Mouse (Mus musculus) lung, embryonic 14.5 days (tissue): ENCODE data around the gene Map3k9. TPM values are rescaled to one million over a fixed set of nuclear protein-coding genes. Genes with fewer than 3 reads are reported as not detected.
A peak's percentile ranks its signal among the peaks of the same experiment; 100 is the strongest.

Experiments
- ATAC-seq: fragments of 200-750 bp; cut with Nextera tagmentation; 2 replicates; pipeline ENCODE4 v1.8.0; 2017; ENCODE audit warnings: mild to moderate bottlenecking, moderate TSS enrichment, moderate library complexity; ENCODE audit not compliant: insufficient read depth
- DNase-seq: peaks from one replicate; pipeline ENCODE4 v3.0.0-alpha.2; 2015
- H3K27ac ChIP-seq: fragments of 300-500 bp; sonication (generic); 2 replicates; pipeline ENCODE4 v1.5.1; 2014; ENCODE audit warnings: low read depth, mild to moderate bottlenecking, moderate library complexity
- H3K27me3 ChIP-seq: fragments of 300-500 bp; sonication (generic); 2 replicates; pipeline ENCODE4 v1.6.1; 2014; ENCODE audit warnings: low read length, control low read depth; ENCODE audit not compliant: insufficient read depth
- H3K36me3 ChIP-seq: fragments of 300-500 bp; sonication (generic); 2 replicates; pipeline ENCODE4 v1.6.1; 2014; ENCODE audit warnings: control low read depth; ENCODE audit not compliant: insufficient read depth
- H3K4me1 ChIP-seq: fragments of 300-500 bp; sonication (generic); 2 replicates; pipeline ENCODE4 v1.6.1; 2014; ENCODE audit warnings: antibody characterized with exemption, control low read depth; ENCODE audit not compliant: insufficient read depth
- H3K4me2 ChIP-seq: fragments of 300-500 bp; sonication (generic); 2 replicates; pipeline ENCODE4 v1.6.1; 2014; ENCODE audit warnings: mild to moderate bottlenecking
- H3K4me3 ChIP-seq: fragments of 300-500 bp; sonication (generic); 2 replicates; pipeline ENCODE4 v1.5.1; 2014; ENCODE audit warnings: low read depth, low read length
- H3K9ac ChIP-seq: fragments of 300-500 bp; sonication (generic); 2 replicates; pipeline ENCODE4 v1.6.1; 2014
- H3K9me3 ChIP-seq: fragments of 300-500 bp; sonication (generic); 2 replicates; pipeline ENCODE4 v1.6.1; 2016; ENCODE audit warnings: low read depth, low read length, control low read depth
- CTCF ChIP-seq: IDR thresholded peaks from 2 replicates; pipeline ENCODE4 v1.5.1; 2016; ENCODE audit warnings: antibody characterized with exemption, low read depth
- WGBS: fragments of 180-500 bp; shearing (Covaris S2); extraction: QIAGEN DNeasy Blood & Tissue Kit; methylation state at CpG from one replicate; pipeline ENCODE4 v1.1.7; 2014; 5-methylcytosine and 5-hydroxymethylcytosine counted together
- polyA plus RNA-seq: library from polyadenylated mRNA; unstranded; fragments of >200 nt; fragmentation: Nextera tagmentation; extraction: Ambion mirVana; gene quantifications from 2 replicates; pipeline ENCODE4 v1.2.1, GENCODE M21; 2014

Gene Map3k9
- polyA plus RNA-seq, 1 experiment from 2014 or later, result 3.2 TPM

GRCm38 (mm10) chr12:81719161-81719560 lies 61.8 kb downstream of the Map3k9 start:
- Histone ChIP-seq H3K4me3 (no peak overlapping the region), H3K9ac (no peak overlapping the region), H3K9me3 (no peaks in the 10 kb centered on the region), H3K4me2 (no peak overlapping the region), H3K4me1 (no peaks in the 10 kb centered on the region), H3K27ac (no peak overlapping the region), H3K36me3 (peaks cover 4% of the 10 kb centered on the region; the same call in 1 of the 2 replicates), H3K27me3 (no peaks in the 10 kb centered on the region)
- ATAC-seq (no peak), DNase-seq (peak; percentile 24)
- TF ChIP-seq CTCF, result no peak
- WGBS, result 72% methylated on average over 5 of the region's 5 CpGs

GRCm38 (mm10) chr12:81712618-81713017 lies 68.4 kb downstream of the Map3k9 start:
- Histone ChIP-seq H3K27ac (no peak overlapping the region), H3K36me3 (no peaks in the 10 kb centered on the region), H3K9ac (no peak overlapping the region), H3K4me3 (no peak overlapping the region), H3K27me3 (no peaks in the 10 kb centered on the region), H3K4me1 (no peaks in the 10 kb centered on the region), H3K9me3 (no peaks in the 10 kb centered on the region), H3K4me2 (no peak overlapping the region)
- DNase-seq (peak; percentile 10), ATAC-seq (peak; percentile 66)
- 60% methylated on average over 4 of the region's 4 CpGs for WGBS
- TF ChIP-seq CTCF, result no peak

- H3K36me3 ChIP-seq, result no peaks in the 10 kb centered on the region
- WGBS, result 9% methylated on average over 1 of the region's 1 CpGs
These were observed 78.1 kb downstream of the Map3k9 start for GRCm38 (mm10) chr12:81702903-81703302.

GRCm38 (mm10) chr12:81698011-81698410 lies 83.0 kb downstream of the Map3k9 start:
- H3K9me3 ChIP-seq, result no peaks in the 10 kb centered on the region
- H3K4me1 ChIP-seq, result no peaks in the 10 kb centered on the region
- TF ChIP-seq CTCF, result no peak
- H3K9ac ChIP-seq, result no peak overlapping the region
- ATAC-seq, result peak; percentile 93
- H3K27me3 ChIP-seq, result no peaks in the 10 kb centered on the region
- H3K4me2 ChIP-seq, result no peak overlapping the region
- peak; percentile 77 for DNase-seq
- WGBS, result 41% methylated on average over 4 of the region's 4 CpGs
- H3K4me3 ChIP-seq, result no peak overlapping the region
- no peaks in the 10 kb centered on the region for H3K36me3 ChIP-seq
- H3K27ac ChIP-seq, result peak overlapping the region; percentile 75

More at GRCm38 (mm10) chr12:81702903-81703302, 78.1 kb downstream of the Map3k9 start:
- no peaks in the 10 kb centered on the region for H3K4me1 ChIP-seq
- no peak overlapping the region for H3K4me2 ChIP-seq
- no peak overlapping the region for H3K9ac ChIP-seq
- no peaks in the 10 kb centered on the region for H3K9me3 ChIP-seq
- TF ChIP-seq CTCF, result peak; percentile 35
- peak; percentile 78 for DNase-seq
- H3K27ac ChIP-seq, result no peak overlapping the region
- no peak for ATAC-seq
- H3K27me3 ChIP-seq, result no peaks in the 10 kb centered on the region
- H3K4me3 ChIP-seq, result no peak overlapping the region

- WGBS, result 19% methylated on average over 8 of the region's 8 CpGs
- no peaks in the 10 kb centered on the region for H3K9me3 ChIP-seq
- no peak overlapping the region for H3K9ac ChIP-seq
- no peak overlapping the region for H3K27ac ChIP-seq
- no peak overlapping the region for H3K4me3 ChIP-seq
- no peak for TF ChIP-seq CTCF
- ATAC-seq (peak; percentile 60; the same call in 1 of the 2 replicates), DNase-seq (peak; percentile 57)
- H3K4me2 ChIP-seq, result no peak overlapping the region
- H3K36me3 ChIP-seq, result no peaks in the 10 kb centered on the region
- no peaks in the 10 kb centered on the region for H3K4me1 ChIP-seq
- H3K27me3 ChIP-seq, result no peaks in the 10 kb centered on the region
These were observed 89.7 kb downstream of the Map3k9 start for GRCm38 (mm10) chr12:81691177-81691730.

- ATAC-seq (no peak), DNase-seq (peak; percentile 22)
- H3K27ac ChIP-seq, result peak overlapping the region; percentile 54; the same call in 1 of the 2 replicates
- H3K4me3 ChIP-seq, result no peak overlapping the region
- H3K4me1 ChIP-seq, result no peaks in the 10 kb centered on the region
- H3K36me3 ChIP-seq, result no peaks in the 10 kb centered on the region
- no peaks in the 10 kb centered on the region for H3K9me3 ChIP-seq
- no peak overlapping the region for H3K4me2 ChIP-seq
- H3K27me3 ChIP-seq, result no peaks in the 10 kb centered on the region
- H3K9ac ChIP-seq, result no peak overlapping the region
- no peak for TF ChIP-seq CTCF
- 60% methylated on average over 7 of the region's 7 CpGs for WGBS
These were observed 90.2 kb downstream of the Map3k9 start for GRCm38 (mm10) chr12:81690751-81691150.

- Histone ChIP-seq H3K9ac (no peak overlapping the region), H3K4me2 (no peak overlapping the region), H3K27me3 (no peaks in the 10 kb centered on the region), H3K4me1 (no peaks in the 10 kb centered on the region), H3K4me3 (no peak overlapping the region), H3K36me3 (no peaks in the 10 kb centered on the region), H3K27ac (no peak overlapping the region), H3K9me3 (no peaks in the 10 kb centered on the region)
- ATAC-seq (no peak), DNase-seq (no peak)
- TF ChIP-seq CTCF, result no peak
- whole genome bisulfite sequencing, result 90% methylated on average over 15 of the region's 15 CpGs
These were observed 90.9 kb downstream of the Map3k9 start for GRCm38 (mm10) chr12:81690111-81690510.
